Mouse (Mus musculus) gastrocnemius, postnatal 4 days (tissue): ENCODE measurements around the gene Abcc5. TPM values are rescaled to one million over a fixed set of nuclear protein-coding genes. Genes with fewer than 3 reads are reported as not detected.
"Not testable (repeated sequence)": the region's sequence is repeated elsewhere in the genome, so short reads cannot be mapped to it uniquely, and the experiment has no call there.

Experiments
- DNase-seq, 2 experiments: peaks; one replicate each; pipeline ENCODE4 v3.0.0; 2021 to 2022; ENCODE audit warnings: low spot score in 2 of 2, mixed read lengths in 2 of 2
- total RNA-seq, 2 experiments: library from RNA; stranded (reverse); gene quantifications; 2 replicates each; pipeline ENCODE4 v1.2.3; 2021

Abcc5 gene
- total RNA-seq, 2 experiments from 2014 or later = 59.3 to 70.1 TPM

DNA sequence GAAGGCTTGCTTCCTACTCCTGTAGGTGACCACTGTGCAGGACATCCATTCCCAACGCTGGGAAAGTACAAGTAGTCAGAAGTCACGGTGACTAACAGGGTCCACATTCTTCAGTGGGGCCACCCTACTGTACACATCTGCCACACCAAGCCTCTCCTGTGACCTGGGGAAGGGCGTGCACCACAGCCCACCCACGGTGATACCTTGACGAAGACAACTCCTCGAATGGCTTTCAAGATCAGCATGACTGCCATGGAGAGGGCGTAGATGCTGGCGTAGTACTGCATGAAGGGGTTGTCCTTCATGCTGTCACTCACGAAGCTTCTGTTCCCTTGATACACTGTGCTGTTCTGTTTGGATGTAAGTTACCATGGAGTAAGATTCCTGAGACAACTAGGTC, 58.0 kb downstream of the Abcc5 start:
- DNase-seq = no peak

DNA sequence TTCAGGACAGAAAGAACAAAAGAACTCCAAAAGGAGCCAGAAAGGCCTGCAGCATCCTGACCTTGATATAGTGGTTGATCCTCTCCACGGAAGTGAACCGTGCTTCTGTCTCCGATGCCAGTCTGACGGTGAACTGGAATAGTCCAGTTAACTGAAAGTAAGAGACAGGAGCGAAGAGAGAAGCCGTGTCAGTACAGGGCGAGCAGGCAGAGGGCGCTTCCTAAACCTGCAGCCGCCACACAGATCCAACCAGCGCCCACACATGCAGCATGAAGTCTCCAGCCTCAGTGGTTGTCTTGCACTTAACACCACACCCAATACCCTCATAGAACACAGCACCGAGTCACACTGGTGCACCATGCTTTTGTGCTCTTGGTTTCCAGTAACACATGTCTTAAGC, 64.1 kb downstream of the Abcc5 start:
- no peak for DNase-seq

DNA sequence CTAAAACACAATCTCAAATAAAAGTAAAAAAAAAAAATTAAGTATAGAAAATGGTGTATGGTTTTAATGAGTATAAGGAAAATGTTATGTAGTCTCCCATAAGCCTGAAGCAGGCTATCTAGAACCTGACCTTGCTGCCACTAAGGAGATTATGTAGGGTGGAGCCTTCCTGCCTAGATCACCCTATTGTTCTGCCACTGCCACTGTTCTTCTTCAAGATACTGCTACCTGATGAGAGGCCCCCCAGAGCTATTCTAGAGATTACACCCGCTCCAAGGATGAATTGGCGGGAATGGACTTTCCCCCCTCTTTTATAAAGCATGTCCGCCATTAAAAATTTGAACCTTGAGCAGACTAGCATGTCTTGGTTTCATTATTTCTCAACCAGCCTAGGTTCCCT, 64.7 kb downstream of the Abcc5 start:
- not testable (repeated sequence) for DNase-seq

DNA sequence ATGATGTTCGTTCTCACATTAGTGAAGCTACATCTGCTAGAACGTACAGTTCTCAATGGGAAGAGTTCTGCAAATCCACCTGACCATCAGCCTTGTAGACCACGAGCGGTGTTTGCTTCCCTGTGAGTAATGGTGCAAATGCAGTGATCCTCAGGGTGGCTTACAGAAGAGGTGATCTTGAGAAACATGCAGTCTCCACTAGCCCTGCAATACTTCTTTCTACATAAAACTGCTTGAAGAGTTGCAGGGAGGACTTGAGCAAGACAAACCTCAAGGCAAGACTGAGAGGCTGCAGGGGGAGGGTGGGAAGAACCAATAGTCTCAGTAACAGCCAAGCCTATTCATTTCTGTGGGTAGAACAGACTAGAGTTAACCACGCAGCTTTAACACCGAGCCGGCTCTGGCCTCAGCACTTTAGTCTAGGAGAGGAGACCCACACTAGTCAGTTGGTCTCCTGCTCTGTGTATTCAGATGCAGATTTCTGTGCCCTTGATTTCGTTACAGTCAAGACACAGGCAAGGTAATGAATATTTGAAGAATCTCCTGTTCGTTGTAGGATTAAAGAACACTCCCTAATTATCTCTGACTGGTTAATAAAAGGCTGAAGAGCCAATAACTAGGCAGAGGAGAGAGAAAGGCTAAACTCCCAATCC, 66.4 kb downstream of the Abcc5 start:
- DNase-seq = no peak

DNA sequence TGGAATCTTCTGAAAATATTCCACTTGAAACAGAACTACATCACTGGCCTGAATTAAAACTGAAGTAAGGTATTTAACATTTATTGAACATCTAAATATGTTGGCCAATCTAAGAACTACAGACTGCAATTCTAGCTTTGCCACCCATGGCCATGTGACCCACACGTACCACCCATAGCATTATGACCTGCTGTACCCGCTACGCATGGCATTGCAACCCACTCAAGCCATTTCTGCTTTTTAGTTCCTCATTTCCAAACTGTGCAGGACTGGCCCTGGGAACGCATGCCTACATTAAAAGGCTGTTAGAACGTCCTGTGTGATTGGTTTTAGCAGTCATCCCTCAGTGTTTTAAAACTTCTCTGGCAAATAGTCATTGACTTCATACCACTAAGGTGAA, 68.4 kb downstream of the Abcc5 start:
- no peak for DNase-seq

DNA sequence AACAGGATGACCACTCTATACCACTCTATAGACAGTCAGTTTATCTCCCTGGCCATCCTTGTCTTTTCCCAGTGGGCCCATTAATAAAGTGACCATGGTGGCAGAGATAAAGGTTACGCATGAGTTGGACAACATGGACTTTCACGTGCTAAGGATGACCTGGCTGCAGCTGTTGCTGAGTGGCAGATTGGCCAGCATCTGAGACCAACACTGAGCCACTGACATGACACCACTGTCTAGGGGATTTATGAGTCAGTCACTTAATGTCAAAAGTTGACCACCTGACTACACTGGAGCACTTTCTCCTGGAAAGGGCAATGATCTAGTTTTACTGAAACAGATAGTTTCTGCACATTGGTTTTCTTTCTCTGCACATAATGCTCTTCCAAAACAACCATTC, 71.4 kb downstream of the Abcc5 start:
- no peak for DNase-seq

DNA sequence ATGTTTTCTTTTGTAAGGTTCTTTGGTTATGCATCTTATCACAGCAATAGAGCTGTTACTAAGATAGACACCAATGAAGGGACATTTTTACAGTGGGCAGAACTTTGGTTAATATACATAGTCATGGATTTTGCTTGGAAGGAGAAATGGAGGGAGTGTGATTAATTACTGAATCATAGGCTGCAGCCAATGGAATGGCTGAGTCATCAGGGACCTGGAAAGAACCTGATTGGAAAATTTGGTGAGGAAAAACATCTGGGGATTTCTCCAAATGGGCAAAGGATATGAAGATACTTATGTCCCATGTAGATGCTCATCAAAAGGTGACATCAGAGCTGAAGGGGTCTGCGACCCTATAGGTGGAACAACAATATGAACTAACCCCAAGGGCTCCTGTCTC, 72.2 kb downstream of the Abcc5 start:
- no peak for DNase-seq

DNA sequence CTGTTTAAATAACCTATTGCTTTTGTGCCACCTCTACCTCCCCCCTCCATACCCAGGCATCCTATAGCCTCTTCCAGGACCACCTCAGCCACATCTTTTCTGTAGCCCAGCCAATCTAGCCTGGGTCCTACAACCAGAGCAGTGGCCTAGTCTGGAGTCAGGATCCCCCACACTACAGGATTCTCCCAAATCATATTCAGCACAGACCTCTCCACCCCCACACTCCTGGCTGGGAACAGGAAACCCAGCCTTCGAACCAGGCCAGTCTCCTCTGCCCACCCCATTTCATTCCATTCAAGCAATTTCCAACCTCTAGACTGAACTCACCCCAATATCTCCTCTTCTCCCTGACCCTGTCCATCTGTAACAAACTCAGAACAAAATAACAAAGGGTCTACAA, 80.7 kb downstream of the Abcc5 start:
- DNase-seq = no peak

DNA sequence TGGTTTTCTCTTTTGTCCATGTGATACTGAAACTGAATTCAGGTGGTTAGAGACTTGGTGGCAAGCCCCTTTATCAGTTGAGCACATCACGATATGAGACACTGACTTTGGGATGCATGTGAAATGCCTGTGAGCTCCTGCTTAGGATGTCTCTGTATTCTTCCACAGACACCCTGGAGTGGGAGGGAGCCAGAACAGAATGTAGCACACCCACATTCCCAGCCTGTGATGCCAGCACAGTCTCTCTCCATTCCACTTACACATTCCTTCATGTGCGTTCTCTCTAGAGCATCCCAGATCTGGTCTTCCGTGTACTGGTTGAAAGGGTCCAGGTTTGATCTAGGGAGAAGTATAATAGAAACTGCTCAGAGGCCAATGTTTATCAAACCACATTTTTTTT, 87.6 kb downstream of the Abcc5 start:
- no peak for DNase-seq

DNA sequence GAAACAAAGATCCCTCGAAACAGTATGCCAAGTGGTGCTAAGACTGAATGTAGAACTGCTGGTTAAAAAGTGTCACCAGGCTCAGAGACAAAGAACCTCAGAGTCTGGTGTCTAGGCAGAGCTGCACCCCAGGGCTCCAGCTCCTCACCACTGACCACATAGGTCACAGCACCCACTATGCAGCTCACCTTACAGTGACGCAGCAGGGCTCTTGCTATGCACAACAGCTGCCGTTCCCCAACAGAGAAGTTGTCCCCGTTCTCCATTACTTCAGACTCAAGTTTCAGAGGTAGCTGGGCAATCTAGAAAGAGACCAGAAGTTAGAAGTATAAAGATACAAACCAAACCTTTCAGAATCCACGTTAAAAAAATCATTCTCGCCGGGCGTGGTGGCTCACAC, 91.3 kb downstream of the Abcc5 start:
- no peak for DNase-seq

DNA sequence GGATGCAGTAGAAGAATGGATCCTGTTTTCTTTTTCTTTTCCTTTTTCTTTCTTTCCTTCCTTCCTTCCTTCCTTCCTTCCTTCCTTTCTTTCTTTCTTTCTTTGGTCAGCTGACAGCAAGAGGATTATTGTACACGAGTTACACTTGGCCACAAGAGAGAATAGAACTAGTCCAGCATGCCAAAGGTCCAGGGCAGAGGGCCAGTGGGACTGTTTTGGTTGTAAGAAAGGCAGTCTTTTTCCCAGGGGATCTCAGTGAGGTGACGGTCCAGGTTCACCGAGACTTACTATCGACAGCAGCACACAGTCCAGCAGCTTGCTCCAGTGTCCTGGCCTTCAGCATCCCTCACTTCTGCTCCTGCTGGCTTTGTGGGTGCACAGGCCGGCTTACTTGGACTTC, 97.9 kb downstream of the Abcc5 start:
- no peak for DNase-seq

DNA sequence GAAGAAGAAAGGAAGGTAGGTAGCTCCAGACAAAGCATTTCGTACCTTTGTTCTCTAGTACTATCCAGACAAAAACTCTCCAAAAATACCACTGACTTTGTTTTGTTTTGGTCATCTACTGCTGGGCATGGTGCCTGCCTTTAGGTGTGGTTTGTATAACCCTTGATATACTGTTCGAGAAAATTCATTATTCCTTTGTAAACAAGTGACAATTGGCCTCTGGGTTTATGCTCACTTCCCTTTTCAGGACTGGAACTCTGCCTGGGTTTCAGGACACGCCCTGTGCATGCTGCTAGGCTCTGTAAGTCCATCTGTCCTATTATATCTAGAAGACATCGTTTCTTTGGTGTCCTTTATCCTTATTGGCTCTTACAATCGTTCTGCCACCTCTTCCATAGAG, 100.9 kb downstream of the Abcc5 start, which contains the start of gene Cyp2ab1:
TSS of gene Cyp2ab1 (minus strand) at position 119 of the 400 bp plus-strand sequence.
- no peak for DNase-seq

DNA sequence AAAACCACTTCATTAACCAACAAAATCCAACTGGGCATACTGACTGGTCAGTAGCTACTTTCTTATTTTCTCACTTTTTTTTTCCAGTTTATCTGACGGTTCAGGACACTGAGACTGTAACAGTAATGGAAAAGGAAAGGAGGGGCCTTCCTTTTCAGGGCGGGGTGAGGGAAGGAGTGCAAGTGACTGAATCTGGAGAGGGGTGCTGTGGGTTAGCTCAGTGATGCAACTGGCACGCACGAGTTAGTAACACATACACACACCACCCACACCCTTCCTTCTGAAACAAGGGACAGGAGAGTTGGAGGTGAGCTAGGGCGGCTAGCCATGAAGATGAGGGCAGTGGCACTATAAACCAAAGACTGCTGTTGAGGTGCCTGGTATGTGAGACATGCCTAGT, 102.3 kb downstream of the Abcc5 start:
- no peak for DNase-seq

DNA sequence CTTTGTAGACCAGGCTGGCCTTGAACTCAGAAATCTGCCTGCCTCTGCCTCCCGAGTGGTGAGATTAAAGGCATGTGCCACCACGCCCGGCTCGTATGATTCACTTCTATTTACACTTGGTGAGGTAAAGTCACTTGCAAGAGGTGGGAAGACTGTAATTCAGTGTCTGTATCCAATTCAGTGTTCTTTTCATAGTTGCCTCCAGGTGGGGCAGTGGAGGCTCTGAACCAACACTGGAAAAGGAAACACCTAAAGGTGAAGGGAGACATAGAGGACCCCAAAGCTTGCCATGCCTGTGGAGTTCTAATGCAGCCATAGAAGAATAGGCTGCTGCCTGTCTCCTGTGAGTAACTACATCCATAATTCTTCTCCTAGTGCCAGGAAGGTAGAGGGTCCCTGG, 103.9 kb downstream of the Abcc5 start:
- DNase-seq = no peak

DNA sequence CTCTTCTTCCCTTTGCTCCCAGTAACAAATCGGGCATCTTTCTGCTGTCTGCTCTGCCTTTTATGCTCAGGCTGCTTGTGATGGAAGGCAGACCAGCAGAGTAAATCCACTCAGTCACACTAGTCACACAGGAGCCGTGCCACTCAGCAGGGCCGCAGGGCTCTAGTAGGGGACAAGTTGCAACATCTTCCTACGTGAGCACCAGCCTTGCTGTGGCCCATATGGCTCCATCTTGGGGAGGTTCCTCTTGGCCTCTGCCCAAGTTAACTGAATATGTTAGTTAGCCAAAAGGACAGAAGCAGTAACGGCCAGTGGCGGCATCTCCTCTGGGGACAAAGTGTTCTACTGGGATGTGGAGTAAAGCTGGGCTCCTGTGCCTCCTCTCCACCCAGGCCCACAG, 109.4 kb downstream of the Abcc5 start:
- no peak for DNase-seq

DNA sequence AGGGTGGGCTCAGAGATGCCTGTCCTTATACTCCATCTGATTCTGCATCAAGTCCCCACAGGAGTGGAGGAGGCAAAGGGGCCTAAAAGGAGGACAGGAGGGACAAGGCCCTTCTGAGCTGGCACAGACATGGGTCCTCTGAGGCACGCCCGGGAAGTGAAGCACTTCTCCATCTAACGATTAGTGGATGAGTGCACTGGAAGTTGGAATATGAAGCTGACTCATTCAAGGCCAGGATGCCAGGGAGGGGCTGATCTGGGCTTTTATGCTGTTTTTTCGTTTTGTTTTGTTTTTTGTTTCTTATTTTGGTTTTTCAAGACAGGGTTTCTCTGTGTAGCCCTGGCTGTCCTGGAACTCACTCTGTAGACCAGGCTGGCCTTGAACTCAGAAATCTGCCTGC, 110.9 kb downstream of the Abcc5 start:
- no peak for DNase-seq

DNA sequence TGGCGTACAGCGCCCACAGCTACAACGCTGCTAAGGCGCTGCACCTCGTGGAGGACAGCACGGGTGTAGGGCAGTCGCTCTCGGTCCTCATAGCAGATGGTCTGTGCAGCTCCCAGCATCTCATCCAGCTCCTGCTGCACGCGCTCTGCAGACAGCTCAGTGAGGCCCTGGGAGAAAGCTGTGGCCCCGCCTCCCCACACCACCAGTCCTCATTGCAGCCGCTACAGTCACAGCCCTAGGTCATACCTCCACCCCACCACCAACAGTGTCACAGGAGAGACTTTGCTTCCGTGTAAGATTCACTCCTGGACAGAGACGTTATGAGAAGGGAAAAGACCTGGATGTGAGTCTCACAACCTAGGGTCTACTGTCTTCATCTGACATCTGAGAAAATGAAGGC, 113.9 kb downstream of the Abcc5 start:
- DNase-seq = no peak

DNA sequence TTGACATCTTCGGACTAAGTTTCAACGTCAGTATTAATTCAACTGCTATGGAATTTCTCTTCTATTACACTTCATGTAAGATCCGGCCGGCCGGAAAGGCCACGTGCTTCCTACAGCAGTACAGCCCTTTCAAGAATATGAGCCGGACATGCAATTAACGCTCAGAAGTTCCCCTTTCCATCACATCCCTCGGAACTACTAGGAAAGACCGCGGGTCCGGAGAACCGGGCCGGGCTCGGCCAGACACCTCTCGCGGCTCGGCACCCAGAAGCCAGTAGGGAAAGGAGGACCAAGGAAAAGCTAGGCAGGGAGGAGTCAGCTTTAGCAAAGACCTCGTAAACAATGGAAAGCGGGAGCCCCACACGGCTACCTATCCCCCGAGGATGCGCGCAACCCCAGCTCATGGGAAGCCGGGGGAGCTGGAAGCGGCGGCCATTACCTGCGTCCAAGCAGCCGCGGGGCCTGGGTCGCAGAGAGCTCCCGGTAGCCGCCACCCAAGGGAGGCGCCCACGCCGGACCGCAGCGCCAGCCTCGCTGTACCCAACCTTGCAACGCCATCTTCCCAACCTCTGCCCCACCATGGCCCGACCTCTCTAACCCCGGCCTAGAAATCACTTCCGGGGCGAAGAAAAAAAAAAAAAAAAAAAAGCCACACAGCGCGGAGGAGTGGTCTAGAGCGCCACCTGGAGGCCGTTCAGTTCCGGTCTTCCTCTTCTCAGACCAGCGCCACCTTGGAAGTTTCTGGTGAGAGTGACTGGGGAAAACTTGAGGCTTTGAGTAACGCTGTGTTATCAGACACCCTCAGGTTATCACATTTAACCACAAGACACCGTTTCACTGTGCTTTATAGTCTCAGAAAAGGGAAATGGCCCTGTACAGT, 124.2 kb downstream of the Abcc5 start, which contains the start of gene Parl:
TSS of gene Parl (minus strand) at position 618 of the 880 bp plus-strand sequence.
- DNase-seq = peak; percentile 57 to 85

DNA sequence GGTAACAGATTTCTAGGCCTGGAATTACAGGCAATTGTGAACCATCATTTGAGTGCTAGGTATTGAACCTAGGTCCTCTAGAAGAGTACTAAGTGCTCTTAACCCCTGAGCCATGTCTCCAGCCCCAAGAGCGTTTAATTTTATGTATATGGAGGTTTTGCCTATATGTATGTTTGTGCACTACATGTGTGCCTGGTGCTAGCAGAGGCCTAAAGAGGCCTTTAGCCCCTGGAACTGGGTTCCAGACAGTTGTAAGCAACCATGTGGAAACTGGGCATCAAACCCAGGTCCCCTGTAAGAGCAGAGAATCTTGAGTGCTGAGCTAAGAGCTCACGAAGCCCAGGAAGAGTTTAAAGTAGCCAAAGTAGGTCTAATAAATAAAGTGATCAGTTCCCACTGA, 126.1 kb downstream of the Abcc5 start:
- no peak for DNase-seq
